Mouse (Mus musculus) gastrocnemius, adult 8-10 months (tissue): ENCODE results near the gene Pik3cg. TPM values are rescaled to one million over a fixed set of nuclear protein-coding genes. Genes with fewer than 3 reads are reported as not detected.

Experiments
- DNase-seq, 2 experiments: peaks; one replicate each; pipeline ENCODE4 v3.0.0; 2022; ENCODE audit warnings: low spot score in 2 of 2
- total RNA-seq, 4 experiments: library from RNA; stranded (reverse); gene quantifications; 2 replicates each; pipeline ENCODE4 v1.2.4; 2022

Pik3cg gene
- total RNA-seq, 4 experiments from 2014 or later, result 0.27 to 0.59 (median 0.43) TPM

DNA sequence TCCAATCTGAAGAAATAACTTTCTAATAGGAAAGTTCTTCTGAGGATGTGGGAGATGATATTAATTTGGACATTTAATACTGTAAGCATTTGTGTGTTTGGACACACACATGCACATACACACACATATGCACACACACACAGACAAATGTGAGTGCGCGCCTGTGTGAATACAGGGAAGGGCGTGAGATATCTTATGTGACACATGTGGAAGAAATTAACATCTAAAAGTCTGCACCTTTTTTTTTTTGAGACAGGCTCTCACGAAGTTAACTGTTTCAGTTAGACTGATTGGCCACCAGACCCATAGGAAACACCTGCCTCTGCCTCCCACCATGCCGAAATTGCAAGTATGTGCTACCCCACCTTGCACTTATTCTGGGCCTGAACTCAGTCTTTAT lies 64.7 kb downstream of the Pik3cg start:
- no peak for DNase-seq

DNA sequence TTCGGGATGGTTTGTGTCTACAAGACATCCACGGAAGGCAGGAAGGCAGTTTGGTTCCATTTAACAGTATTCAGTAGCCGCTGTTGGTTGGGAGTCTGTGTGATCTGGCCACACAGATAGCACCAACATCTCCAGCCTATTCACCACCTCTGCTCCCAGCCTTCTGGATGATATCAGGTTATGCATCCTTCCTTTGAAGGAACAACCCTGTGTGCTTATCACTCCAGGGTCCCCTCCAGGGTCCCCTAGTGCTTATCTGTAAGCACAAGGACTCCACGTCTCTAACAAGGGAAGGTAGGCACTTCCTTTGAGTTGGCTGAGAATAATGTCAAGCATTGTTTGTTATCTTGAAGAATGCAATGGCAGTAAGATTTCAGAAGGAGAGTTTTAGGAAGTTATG lies 65.3 kb downstream of the Pik3cg start:
- no peak for DNase-seq

DNA sequence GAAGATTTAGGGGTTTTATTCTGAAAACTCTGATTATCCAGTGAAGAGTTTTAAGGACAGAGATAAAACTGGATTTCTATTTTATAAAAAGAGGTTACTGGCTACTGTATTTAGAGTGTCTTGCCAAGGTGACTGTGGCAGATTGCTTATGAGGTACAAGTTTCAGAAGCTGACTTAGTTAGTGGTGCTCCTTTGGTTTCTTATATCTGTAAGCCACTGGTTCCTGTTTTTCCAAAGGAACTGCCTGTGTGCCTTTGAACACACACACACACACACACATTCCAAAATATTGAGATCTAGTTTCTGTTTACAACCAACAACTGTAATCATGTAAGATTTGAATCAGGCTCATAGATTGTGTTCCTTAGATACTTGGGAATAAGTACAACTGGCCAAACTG lies 66.7 kb downstream of the Pik3cg start:
- no peak for DNase-seq

DNA sequence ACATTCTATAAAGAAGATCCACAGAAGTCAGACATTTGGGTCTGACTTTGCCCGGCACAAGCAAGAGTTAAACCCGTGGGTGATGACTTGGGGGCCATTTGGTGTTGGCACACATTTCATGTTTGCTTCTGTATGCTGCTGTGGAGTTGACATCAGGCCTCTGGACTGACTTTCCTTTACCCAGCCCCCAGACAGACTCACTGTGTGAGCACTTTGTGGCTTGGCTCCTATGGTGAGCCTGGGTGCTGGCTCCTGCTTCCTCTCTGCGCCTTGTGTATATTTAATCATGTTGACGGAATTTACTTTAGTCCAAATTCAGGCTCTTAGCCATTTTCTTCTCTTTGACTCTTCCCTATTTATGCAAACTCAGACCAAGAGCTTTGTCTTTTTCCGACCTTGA lies 69.6 kb downstream of the Pik3cg start:
- DNase-seq, result no peak

DNA sequence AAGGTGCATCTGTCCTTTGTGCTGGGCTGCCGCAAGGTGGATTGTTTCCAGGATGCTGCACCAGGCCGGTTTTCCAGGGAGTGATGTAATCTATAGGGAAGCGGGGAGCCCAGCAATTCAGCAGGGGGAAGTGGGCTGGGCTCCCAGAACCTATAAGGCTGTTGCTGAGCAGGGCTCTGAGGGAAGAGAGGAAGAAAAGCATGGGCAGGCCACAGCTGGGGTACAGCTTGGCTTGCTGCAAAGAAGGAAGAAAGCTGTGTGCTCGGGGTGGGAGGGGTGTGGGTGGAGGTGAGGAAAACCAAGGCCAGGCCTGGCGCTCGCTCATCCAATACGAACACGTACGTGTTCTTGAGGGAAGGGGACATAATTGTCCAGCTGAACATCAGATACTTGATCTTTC lies 70.1 kb downstream of the Pik3cg start:
- DNase-seq, result no peak

DNA sequence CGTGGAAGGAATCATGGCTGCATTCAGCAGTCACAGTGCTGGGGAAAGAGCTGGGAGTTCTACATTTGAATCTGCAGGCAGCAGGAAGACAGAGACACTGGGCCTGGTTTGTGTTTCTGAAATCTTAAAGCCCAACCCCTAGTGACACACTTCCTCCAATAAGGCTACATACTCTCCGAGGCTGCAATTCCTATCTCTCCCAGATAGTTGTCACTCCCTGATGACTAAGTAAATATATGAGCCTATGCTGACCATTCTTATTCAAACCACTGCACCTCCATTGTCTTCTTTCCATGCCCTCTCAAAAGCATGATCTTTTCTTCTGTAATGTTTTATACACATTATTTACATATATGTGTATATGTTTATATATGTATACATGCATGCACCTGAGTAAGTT lies 70.9 kb downstream of the Pik3cg start:
- DNase-seq, result no peak

DNA sequence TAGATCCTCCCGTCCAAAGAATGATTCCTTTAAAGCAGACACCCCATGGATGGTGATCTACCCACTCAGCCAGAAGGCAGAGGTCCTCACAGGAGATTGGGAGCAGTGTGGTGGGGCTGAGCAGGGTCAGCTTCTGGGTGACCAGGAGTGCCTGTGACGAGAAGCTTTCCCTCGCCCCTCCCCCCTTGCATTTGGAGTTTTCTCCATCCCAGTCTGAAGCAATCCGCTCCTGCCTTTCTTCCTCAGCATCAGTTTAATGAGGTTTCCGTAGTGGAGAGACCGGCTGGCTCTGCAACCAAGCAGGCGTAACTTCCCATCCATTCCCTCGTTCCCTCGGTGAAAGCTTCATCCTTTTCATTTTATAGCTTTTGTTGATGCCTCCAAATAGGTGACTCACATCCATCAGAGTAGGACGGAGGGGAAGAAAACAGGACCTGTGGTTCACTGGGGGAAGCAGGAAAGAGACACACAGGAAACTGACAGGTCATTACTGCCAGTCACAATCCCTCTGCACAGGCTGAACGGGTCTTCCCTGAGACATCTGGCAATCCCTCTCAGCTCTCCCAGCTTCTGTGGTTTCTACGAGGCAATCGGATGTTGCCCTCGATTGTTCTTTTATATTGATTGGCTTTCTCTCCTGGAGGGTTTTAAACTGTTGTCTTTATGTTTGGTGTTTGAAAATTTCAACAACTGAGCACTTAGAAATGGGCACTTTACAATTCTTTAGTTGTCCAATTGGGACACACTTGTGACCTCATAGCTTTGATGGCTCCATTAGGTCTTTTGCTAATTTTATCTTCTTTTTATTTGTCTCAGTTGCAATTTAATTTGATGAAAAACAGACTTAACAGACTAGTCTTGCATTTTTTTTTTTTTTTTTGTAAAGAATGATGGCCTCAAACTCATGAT lies 80.6 kb downstream of the Pik3cg start:
- DNase-seq, result no peak

DNA sequence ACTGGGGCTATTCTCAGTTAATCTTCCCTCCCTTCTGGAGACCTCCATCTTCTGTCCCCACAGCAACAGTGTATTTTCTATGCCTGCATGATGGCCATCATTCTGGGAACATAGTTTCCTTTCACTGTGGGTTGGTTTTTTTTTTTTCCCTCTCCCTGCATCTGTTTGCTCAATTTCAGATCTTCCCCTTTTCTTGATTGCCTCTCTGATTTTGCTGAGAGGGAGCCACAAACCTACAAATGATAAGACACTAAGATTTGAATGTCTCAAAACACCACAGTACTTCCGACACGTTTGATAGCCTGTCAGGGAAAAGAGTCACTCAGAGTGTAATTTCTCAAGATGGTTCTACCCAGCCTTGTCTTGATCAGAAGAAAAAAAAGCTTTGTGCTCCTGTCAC lies 81.3 kb downstream of the Pik3cg start:
- DNase-seq, result no peak

DNA sequence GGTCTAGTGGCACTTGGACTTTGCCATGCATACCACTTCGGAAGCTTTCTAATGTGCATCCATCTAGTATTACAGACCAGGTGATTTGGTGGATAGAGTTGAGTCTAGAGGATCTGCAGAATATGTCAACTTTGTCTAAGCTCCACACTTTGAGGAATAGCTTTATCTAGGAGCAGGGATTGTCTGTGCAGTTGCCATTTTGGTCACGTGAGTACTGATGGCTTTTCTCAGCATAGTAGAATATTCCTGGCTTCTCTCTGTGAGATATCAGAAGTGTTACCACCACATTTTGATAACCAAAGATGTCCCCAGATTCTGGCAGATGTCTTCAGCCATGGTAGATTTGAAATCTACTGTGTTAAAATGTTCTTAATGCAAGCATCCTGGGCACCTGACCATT lies 84.0 kb downstream of the Pik3cg start:
- DNase-seq, result no peak

DNA sequence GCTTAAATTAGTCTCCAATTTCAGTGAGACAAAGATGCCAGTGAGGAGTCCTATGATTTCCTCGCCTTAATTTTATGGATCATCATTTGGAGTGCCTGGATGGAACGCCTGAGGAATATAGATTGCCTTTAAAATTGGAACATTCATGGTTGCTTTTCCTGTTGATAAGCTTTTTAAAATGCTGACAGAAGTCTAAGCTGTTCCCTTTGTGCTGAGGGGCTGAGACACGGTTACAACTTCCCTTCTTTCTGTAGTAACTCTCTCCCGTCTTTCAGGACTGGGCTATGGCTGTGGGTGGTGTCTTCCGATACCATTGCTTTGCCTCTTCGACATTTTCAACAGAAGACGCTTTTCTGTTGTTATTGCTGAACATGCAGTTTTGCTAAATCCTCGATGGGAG lies 84.4 kb downstream of the Pik3cg start:
- no peak for DNase-seq

DNA sequence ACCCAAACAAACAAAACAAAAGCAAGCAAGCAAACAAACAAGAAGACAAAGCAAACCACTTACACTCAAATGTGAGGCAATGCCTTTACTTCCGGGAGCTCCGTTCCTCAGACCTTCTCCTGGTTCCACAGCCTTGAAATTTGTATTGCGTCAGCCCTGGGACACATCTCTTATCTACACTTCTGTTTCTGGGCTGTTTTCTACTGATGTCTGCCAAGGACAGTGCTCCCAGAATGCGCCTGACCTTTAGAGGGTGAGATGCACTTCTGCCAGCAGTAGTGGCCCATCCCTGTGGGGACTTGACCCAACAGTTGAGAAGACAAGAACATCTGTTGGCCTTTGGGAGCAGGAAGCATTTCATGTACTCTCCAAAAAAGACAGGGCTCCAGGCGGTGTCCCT lies 84.9 kb downstream of the Pik3cg start:
- DNase-seq, result no peak

Other genes starting within 250 kb of the Pik3cg start
- 1 to 10 TPM in 3 of 4 experiments, under 1 TPM in 1; 0.73 to 5.9 (median 3.0) TPM for gene Prkar2b, start 147.4 kb downstream of the Pik3cg start, total RNA-seq
- gene Ccdc71l, start 170.0 kb upstream of the Pik3cg start, total RNA-seq, result 1 to 10 TPM; 4.9 to 7.7 (median 5.8) TPM